Mouse (Mus musculus) monocyte, adult 59 days (primary cell): Measurements from ENCODE around the gene Glp2r. TPM values are rescaled to one million over a fixed set of nuclear protein-coding genes. Genes with fewer than 3 reads are reported as not detected.

Source experiments
- total RNA-seq, 2 experiments: library from RNA; stranded (reverse); gene quantifications; one replicate each; pipeline ENCODE4 v1.2.4; 2023

Glp2r gene
- not detected for total RNA-seq

DNA sequence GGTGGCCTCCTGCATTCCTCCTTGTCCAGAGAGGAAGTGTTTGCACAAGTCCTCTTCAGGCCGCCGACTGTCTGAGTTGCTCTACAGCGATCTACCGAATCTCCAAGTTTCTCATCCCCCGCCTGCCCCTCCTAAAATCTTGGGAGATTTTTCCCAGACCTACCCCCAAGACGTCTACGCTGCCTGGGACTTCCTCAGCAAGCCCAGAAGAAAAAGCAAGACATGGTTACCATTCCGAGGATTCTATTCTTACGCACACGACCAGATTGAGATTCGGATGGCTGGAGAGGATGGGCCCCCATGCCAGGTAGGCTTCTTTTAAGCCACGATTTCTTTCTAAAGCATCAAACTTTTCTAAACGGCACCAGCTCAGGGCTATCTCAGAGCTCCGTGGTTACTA is at the start of gene Glp2r:
Glp2r (minus strand) TSS at position 101 of the 400 bp plus-strand sequence.

DNA sequence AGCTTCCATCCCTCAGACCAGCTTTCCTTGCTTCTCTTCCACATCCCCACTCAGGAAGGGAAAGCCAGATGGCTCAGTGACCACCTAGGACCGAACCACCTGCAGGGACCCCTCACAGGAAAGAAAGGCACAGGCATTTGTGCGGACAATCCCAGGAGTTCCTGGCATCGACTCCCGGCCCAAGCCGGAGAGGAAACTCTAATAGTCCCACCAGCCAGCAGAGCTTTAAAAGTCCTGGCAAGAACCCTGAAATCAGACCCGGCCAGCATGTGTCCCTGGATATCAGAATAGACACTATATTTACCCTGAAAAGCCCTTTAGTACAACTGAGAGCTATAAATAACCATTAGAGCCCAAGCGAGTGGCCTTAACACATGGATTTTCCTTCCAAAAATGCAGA is 27.0 kb upstream of the Glp2r start, which contains the start of gene Dhrs7c:
Dhrs7c (plus strand) TSS at position 257 of the 400 bp plus-strand sequence.

DNA sequence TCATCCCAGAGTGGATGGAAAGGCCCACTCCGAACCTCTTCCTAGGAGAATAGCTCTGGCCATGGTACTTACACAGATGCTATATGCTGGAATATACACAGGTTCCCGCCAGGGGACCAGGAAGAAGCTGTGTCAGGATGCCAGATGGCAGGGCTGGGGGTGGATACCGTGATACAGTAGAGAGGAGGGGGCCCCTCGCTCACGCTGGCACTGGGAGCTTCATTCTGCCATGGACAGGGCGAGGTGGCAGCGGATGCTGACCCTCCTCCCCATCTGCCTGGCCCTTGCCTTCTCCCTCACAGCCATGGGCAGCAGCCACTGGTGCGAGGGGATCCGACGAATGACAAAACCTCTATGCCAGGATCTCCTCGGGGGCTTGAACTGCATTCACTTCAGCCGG is 3.4 kb upstream of the Glp2r start, which contains the start of gene Gsg1l2:
Gsg1l2 (plus strand) TSS at position 230 of the 400 bp plus-strand sequence.

DNA sequence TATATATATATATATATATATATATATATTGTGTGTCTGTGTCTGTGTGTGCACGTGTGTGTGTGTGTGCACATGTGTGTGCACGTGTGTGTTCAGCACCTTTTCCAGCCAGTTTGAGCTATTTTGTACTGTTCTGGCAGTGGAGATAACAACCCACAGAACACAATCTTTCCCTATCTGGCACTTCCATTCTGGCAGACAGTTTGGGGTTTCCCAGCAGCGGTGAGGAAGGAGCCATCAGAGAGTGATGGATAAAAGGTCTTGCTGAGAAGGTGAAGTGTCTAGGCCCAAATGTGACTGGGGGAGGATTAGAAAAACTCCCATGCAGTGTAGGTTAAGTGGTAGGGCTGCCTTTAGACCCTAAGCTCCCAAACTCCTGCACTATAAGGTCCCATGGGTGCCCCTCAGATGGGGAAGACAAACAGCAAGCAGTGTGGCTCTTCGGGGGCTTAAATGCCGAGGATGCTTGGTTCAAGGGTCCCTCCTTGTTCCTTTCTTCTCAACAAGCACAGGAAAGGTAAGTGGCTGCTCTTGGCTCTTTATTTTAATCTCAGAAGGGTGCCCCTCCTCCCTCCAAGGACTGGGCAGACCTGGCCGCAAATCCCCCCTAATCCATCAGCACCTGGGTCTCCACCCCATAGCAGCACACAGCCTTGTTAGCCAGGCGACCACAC is 76.1 kb downstream of the Glp2r start, which contains the start of gene Rcvrn:
Rcvrn (plus strand) TSS at position 624 of the 674 bp plus-strand sequence.

Other genes starting within 250 kb of the Glp2r start
- gene Rcvrn, start 75.8 kb downstream of the Glp2r start, total RNA-seq, result 1 to 10 TPM in 1 of 2 experiments, not detected in 1; 2.1 TPM
- gene Gsg1l2, start 3.5 kb upstream of the Glp2r start, total RNA-seq, result not detected
- gene Dhrs7c, start 27.0 kb upstream of the Glp2r start, total RNA-seq, result not detected
- not detected for gene Usp43, start 151.0 kb upstream of the Glp2r start, total RNA-seq
- not detected for gene Cfap52, start 194.5 kb upstream of the Glp2r start, total RNA-seq
- gene Stx8, start 195.0 kb upstream of the Glp2r start, total RNA-seq, result 10 to 100 TPM; 34.6 to 36.3 TPM